Mouse (Mus musculus) bone marrow, adult 2 months (tissue): ENCODE results near the gene Yy1. TPM values are rescaled to one million over a fixed set of nuclear protein-coding genes. Genes with fewer than 3 reads are reported as not detected.
A peak's percentile ranks its signal among the peaks of the same experiment; 100 is the strongest.

Experiments used
- H3K27ac ChIP-seq: fragments of 200-500 bp; 2 replicates; pipeline ENCODE4 v1.5.1; 2012; ENCODE audit warnings: low read depth, mild to moderate bottlenecking, control low read depth, inconsistent platforms, low read length; ENCODE audit not compliant: control insufficient read depth, poor library complexity, insufficient read depth
- H3K4me1 ChIP-seq: fragments of 200-500 bp; 2 replicates; pipeline ENCODE4 v1.6.1; 2011; ENCODE audit warnings: low read length; ENCODE audit not compliant: control insufficient read depth, insufficient read depth
- H3K4me3 ChIP-seq: fragments of 200-500 bp; replicated peaks from 2 replicates; pipeline ENCODE3; 2011; ENCODE audit warnings: mild to moderate bottlenecking, low read depth, low read length, control low read depth; ENCODE audit not compliant: control insufficient read depth
- CTCF ChIP-seq: fragments of 200-500 bp; IDR thresholded peaks from 2 replicates; pipeline ENCODE4 v1.5.1; 2011; ENCODE audit warnings: low read length, control low read depth; ENCODE audit not compliant: control insufficient read depth, insufficient read depth
- POLR2A ChIP-seq: fragments of 200-500 bp; IDR thresholded peaks from 2 replicates; pipeline ENCODE4 v1.6.1; 2011; ENCODE audit warnings: low read depth, mild to moderate bottlenecking, control low read depth, low read length, borderline replicate concordance; ENCODE audit not compliant: control insufficient read depth
- WGBS: fragments of 180-500 bp; shearing (Covaris S2); methylation state at CpG from one replicate; pipeline ENCODE4 v1.1.7; 2018; 5-methylcytosine and 5-hydroxymethylcytosine counted together
- polyA plus RNA-seq: library from polyadenylated mRNA; stranded (reverse); fragments of >200 nt; gene quantifications from 2 replicates; pipeline ENCODE4 v1.2.4, GENCODE M21; 2011; ENCODE audit warnings: low replicate concordance; ENCODE audit not compliant: missing spikeins, insufficient read depth, insufficient read length

Yy1 gene
- polyA plus RNA-seq, 1 experiment, result 35.4 TPM

- TF ChIP-seq POLR2A (no peak), CTCF (peak; percentile 23; the same call in 1 of the 2 replicates)
- no peak overlapping the region for H3K4me3 ChIP-seq
- H3K27ac ChIP-seq, result no peak overlapping the region
- H3K4me1 ChIP-seq, result no peaks in the 10 kb centered on the region
- WGBS, result 72% methylated on average over 2 of the region's 2 CpGs
These were observed 76.8 kb downstream of the Yy1 start for GRCm38 (mm10) chr12:108869575-108869974.

Other genes with a start within 250 kb of the Yy1 start
- gene Evl, start 238.3 kb upstream of the Yy1 start, polyA plus RNA-seq, result 45.6 and 80.6 TPM in 2 replicates
- not detected in 2 replicates for gene Degs2, start 90.7 kb upstream of the Yy1 start, polyA plus RNA-seq
- gene Slc25a29, start 42.9 kb downstream of the Yy1 start, polyA plus RNA-seq, result 1.1 and 2.5 TPM in 2 replicates
- 2.7 and 7.1 TPM in 2 replicates for gene Slc25a47, start 43.1 kb downstream of the Yy1 start, polyA plus RNA-seq
- 3.5 and 3.7 TPM in 2 replicates for gene Wdr25, start 100.7 kb downstream of the Yy1 start, polyA plus RNA-seq
- 7.9 and 14.6 TPM in 2 replicates for gene Wars, start 101.2 kb downstream of the Yy1 start, polyA plus RNA-seq